Mouse (Mus musculus) brown adipose tissue, adult 24 weeks (tissue): ENCODE data around the gene Igdcc4. TPM values are rescaled to one million over a fixed set of nuclear protein-coding genes. Genes with fewer than 3 reads are reported as not detected.

Source experiments
- polyA plus RNA-seq: library from polyadenylated mRNA; stranded (reverse); fragments of >200 nt; gene quantifications from 2 replicates; pipeline ENCODE4 v1.2.4, GENCODE M21; 2012; ENCODE audit not compliant: missing spikeins, insufficient read depth, insufficient read length

Igdcc4 gene
- polyA plus RNA-seq, 1 experiment = 0.55 TPM

Other genes with a start within 250 kb of the Igdcc4 start
- gene Slc24a1, start 149.9 kb upstream of the Igdcc4 start, polyA plus RNA-seq = not detected in 2 replicates
- 14.5 and 21.2 TPM in 2 replicates for gene Ints14, start 140.6 kb upstream of the Igdcc4 start, polyA plus RNA-seq
- gene Hacd3, start 79.8 kb upstream of the Igdcc4 start, polyA plus RNA-seq = 16.4 and 16.9 TPM in 2 replicates
- 44.6 and 55.5 TPM in 2 replicates for gene Dpp8, start 69.1 kb upstream of the Igdcc4 start, polyA plus RNA-seq
- gene Igdcc3, start 39.7 kb downstream of the Igdcc4 start, polyA plus RNA-seq = not detected in 2 replicates
- 11.9 and 16.2 TPM in 2 replicates for gene Parp16, start 93.9 kb downstream of the Igdcc4 start, polyA plus RNA-seq
- gene Cilp, start 163.7 kb downstream of the Igdcc4 start, polyA plus RNA-seq = 1.2 and 3.1 TPM in 2 replicates
- 97.1 and 113 TPM in 2 replicates for gene Clpx, start 192.8 kb downstream of the Igdcc4 start, polyA plus RNA-seq
- 7.3 and 11.6 TPM in 2 replicates for gene Pdcd7, start 244.6 kb downstream of the Igdcc4 start, polyA plus RNA-seq